Mouse (Mus musculus) stomach, embryonic 14.5 days (tissue): ENCODE data around the gene Fbxl17. TPM values are rescaled to one million over a fixed set of nuclear protein-coding genes. Genes with fewer than 3 reads are reported as not detected.

Source experiments
- ATAC-seq: fragments of 200-750 bp; cut with Nextera tagmentation; 2 replicates; pipeline ENCODE4 v1.8.0; 2017; ENCODE audit warnings: low read depth, moderate TSS enrichment; ENCODE audit not compliant: insufficient number of reproducible peaks, insufficient read depth, low FRiP score
- H3K27ac ChIP-seq: fragments of 300-500 bp; sonication (generic); 2 replicates; pipeline ENCODE4 v1.5.1; 2014; ENCODE audit warnings: mild to moderate bottlenecking, low read length, moderate library complexity, mixed read lengths
- H3K27me3 ChIP-seq: fragments of 300-500 bp; sonication (generic); 2 replicates; pipeline ENCODE4 v1.6.1; 2014; ENCODE audit warnings: low read length, control low read depth, mixed read lengths; ENCODE audit not compliant: control insufficient read depth, insufficient read depth
- H3K36me3 ChIP-seq: fragments of 300-500 bp; sonication (generic); 2 replicates; pipeline ENCODE4 v1.6.1; 2014; ENCODE audit warnings: mild to moderate bottlenecking, control low read depth, low read length, moderate library complexity, mixed read lengths; ENCODE audit not compliant: control insufficient read depth, insufficient read depth
- H3K4me1 ChIP-seq: fragments of 300-500 bp; sonication (generic); 2 replicates; pipeline ENCODE4 v1.6.1; 2014; ENCODE audit warnings: low read length, control low read depth, mixed read lengths; ENCODE audit not compliant: control insufficient read depth, insufficient read depth
- H3K4me2 ChIP-seq: fragments of 300-500 bp; sonication (generic); replicated peaks from 2 replicates; pipeline ENCODE4 v1.6.1; 2014; ENCODE audit warnings: low read depth, low read length, control low read depth
- H3K4me3 ChIP-seq: fragments of 300-500 bp; sonication (generic); 2 replicates; pipeline ENCODE4 v1.5.1; 2014; ENCODE audit warnings: low read depth, low read length, control low read depth
- H3K9ac ChIP-seq: fragments of 300-500 bp; sonication (generic); replicated peaks from 2 replicates; pipeline ENCODE4 v1.6.1; 2014; ENCODE audit warnings: low read depth, mild to moderate bottlenecking, control low read depth, low read length, moderate library complexity, mixed read lengths
- H3K9me3 ChIP-seq: fragments of 300-500 bp; sonication (generic); 2 replicates; pipeline ENCODE4 v1.6.1; 2016; ENCODE audit warnings: low read depth, low read length, control low read depth; ENCODE audit not compliant: control insufficient read depth
- WGBS: fragments of 180-500 bp; shearing (Covaris S2); extraction: QIAGEN DNeasy Blood & Tissue Kit; methylation state at CpG from one replicate; pipeline ENCODE4 v1.1.7; 2014; 5-methylcytosine and 5-hydroxymethylcytosine counted together
- polyA plus RNA-seq: library from polyadenylated mRNA; unstranded; fragments of >200 nt; fragmentation: Nextera tagmentation; extraction: Ambion mirVana; gene quantifications from 2 replicates; pipeline ENCODE4 v1.2.1, GENCODE M21; 2014

Fbxl17 gene
- polyA plus RNA-seq, result 7.5 and 9.9 TPM in 2 replicates

GRCm38 (mm10) chr17:63499636-63500155, at the start of gene Fbxl17:
TSS of gene Fbxl17 (minus strand) at chr17:63500017.
- peak; percentile 69 for ATAC-seq
- Histone ChIP-seq H3K27ac (peak within 1 kb of the TSS; percentile 98), H3K9ac (peak within 1 kb of the TSS; percentile 98), H3K36me3 (no peaks in the 10 kb centered on the region), H3K27me3 (no peaks in the 10 kb centered on the region), H3K4me2 (peak within 1 kb of the TSS; percentile 74), H3K4me3 (peak within 1 kb of the TSS; percentile 90), H3K4me1 (peaks cover 21% of the 10 kb centered on the region), H3K9me3 (no peaks in the 10 kb centered on the region)
- WGBS, result under 1% methylated on average over 65 of the region's 80 CpGs

- 88% methylated on average over 4 of the region's 4 CpGs for WGBS
- H3K4me3 ChIP-seq, result no peak overlapping the region
- H3K4me2 ChIP-seq, result no peak overlapping the region
- no peaks in the 10 kb centered on the region for H3K9me3 ChIP-seq
- no peaks in the 10 kb centered on the region for H3K27me3 ChIP-seq
- no peak overlapping the region for H3K9ac ChIP-seq
- no peak overlapping the region for H3K27ac ChIP-seq
- no peaks in the 10 kb centered on the region for H3K4me1 ChIP-seq
- H3K36me3 ChIP-seq, result no peaks in the 10 kb centered on the region
- ATAC-seq, result no peak
Measured at GRCm38 (mm10) chr17:63547465-63547864, 47.6 kb upstream of the Fbxl17 start.

DNA sequence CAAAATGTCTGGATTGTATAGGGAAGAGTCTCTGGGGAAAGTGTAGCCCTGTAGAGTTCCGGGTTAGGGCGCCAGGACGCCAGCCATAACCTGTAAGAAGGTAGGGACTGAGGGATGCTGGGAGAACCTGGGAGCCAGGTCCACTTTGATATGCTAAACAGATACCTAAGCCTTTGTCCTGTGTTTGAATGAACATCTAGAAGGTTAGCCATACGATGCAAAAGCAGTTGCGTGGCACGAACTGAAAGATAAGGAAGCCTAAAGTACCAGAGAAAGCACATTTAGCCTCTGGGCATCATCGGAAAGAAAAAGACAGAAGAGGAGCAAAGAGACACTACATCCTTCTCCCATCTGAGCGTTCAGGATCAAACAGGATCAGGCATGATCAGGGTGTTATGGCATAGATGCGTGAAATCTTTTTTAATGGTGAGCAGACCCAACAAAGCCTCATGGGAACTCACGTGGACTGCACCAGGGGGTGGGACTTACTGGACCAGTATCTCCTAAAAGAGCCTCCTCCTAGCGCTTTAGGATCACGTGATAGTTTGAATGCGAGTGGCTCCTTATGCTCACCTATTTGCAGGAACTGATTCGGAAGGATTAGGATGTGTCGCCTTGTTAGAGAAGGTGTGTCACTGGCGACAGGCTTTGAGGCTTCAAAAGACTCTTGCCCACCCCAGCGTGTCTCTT, 34.9 kb upstream of the Fbxl17 start:
- ATAC-seq, result no peak
- Histone ChIP-seq H3K4me2 (no peak overlapping the region), H3K36me3 (no peaks in the 10 kb centered on the region), H3K9me3 (no peaks in the 10 kb centered on the region), H3K9ac (no peak overlapping the region), H3K4me3 (no peak overlapping the region), H3K27ac (no peak overlapping the region), H3K27me3 (no peaks in the 10 kb centered on the region), H3K4me1 (0 out of 2 replicates have a peak, but pooled peaks cover 3% of the 10 kb centered on the region)
- 88% methylated on average over 17 of the region's 17 CpGs for WGBS

DNA sequence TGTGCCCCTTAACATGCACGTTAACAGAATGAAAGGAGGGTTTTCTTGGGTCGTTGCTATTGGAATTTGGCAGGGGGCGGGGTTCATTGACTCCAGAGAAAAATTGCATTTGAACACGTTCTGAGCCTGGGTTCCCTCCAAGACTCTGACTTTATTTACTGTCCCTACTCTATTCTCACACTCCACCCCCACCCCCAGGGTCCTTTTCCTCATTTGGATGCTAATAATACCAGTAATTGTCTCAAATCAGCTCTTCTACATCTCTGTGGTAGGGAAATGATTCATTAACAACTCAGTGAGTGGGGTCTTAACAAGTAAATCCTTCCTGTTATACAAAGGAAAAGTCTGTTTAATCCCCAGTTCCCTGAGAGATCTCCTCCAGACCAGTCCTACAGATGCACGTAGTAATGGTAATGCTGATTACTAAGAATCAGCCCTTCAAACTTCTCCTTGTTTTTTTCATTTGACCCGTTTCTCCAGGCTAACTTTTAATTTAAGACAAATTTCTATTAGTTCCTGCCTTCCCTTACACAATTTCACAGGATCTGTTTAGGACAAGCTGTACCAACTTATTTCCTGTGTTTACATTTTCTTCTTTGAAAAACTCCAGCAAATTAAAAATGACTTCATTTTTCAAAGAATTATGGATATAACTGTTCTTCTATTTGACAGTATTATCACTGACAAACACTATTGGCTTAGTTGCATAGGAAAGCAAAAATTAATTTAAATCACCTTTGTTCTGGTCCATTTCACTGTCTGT, 33.4 kb upstream of the Fbxl17 start:
- no peak overlapping the region for H3K4me2 ChIP-seq
- H3K36me3 ChIP-seq, result no peaks in the 10 kb centered on the region
- 0 out of 2 replicates have a peak, but pooled peaks cover 3% of the 10 kb centered on the region for H3K4me1 ChIP-seq
- 28% methylated on average over 6 of the region's 6 CpGs for WGBS
- H3K9me3 ChIP-seq, result no peaks in the 10 kb centered on the region
- H3K27me3 ChIP-seq, result no peaks in the 10 kb centered on the region
- H3K27ac ChIP-seq, result no peak overlapping the region
- H3K9ac ChIP-seq, result no peak overlapping the region
- no peak overlapping the region for H3K4me3 ChIP-seq
- no peak for ATAC-seq

DNA sequence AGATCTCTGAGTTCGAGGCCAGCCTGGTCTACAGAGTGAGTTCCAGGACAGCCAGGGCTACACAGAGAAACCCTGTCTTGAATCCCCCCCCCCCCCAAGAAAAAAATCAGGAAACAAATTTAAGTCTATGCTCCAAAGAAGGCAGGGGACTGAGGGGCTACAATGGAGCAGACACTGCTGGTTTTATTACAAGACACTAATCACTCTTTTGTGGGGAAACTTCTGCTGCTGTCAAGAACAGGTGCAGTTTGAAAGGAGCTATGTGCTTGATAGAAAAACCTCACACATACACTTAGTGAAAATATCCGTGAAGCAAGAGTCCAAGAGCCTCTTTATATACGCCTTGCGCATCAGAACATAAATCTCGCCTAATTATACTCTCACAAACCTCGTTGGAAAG, 29.7 kb upstream of the Fbxl17 start:
- H3K9me3 ChIP-seq, result no peaks in the 10 kb centered on the region
- no peak overlapping the region for H3K4me2 ChIP-seq
- 0 out of 2 replicates have a peak, but pooled peaks cover 3% of the 10 kb centered on the region for H3K4me1 ChIP-seq
- no peak overlapping the region for H3K4me3 ChIP-seq
- no peaks in the 10 kb centered on the region for H3K36me3 ChIP-seq
- no peak overlapping the region for H3K27ac ChIP-seq
- H3K9ac ChIP-seq, result no peak overlapping the region
- ATAC-seq, result no peak
- WGBS, result 76% methylated on average over 6 of the region's 6 CpGs
- no peaks in the 10 kb centered on the region for H3K27me3 ChIP-seq

GRCm38 (mm10) chr17:63520691-63521090, 20.9 kb upstream of the Fbxl17 start:
- Histone ChIP-seq H3K27me3 (no peaks in the 10 kb centered on the region), H3K36me3 (no peaks in the 10 kb centered on the region), H3K4me1 (no peaks in the 10 kb centered on the region), H3K9me3 (no peaks in the 10 kb centered on the region), H3K4me3 (no peak overlapping the region), H3K27ac (no peak overlapping the region), H3K4me2 (no peak overlapping the region), H3K9ac (no peak overlapping the region)
- WGBS, result 76% methylated on average over 2 of the region's 2 CpGs
- no peak for ATAC-seq

DNA sequence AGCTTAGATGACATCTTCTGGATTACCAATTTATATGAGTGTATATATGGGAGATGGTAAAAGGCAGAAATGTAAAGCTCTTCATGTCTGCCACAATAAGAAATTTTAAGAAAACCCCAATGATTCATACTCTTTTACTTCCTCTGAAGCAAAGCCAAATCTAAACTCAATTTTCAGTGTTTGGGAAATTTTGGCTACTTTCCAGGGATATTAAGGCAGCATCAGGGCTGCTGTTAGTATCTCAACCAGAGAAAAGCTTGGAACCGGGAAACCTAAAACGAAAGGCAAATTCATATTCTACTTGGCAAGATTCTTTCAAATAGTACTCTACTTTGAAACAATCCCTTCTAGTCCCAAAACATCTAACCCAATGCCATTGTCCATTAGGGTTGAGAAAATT, 10.6 kb upstream of the Fbxl17 start:
- no peak overlapping the region for H3K27ac ChIP-seq
- 41% methylated on average over 2 of the region's 2 CpGs for WGBS
- H3K36me3 ChIP-seq, result no peaks in the 10 kb centered on the region
- no peaks in the 10 kb centered on the region for H3K27me3 ChIP-seq
- H3K9me3 ChIP-seq, result no peaks in the 10 kb centered on the region
- no peak overlapping the region for H3K4me3 ChIP-seq
- H3K9ac ChIP-seq, result no peak overlapping the region
- no peak overlapping the region for H3K4me2 ChIP-seq
- no peaks in the 10 kb centered on the region for H3K4me1 ChIP-seq
- ATAC-seq, result no peak

DNA sequence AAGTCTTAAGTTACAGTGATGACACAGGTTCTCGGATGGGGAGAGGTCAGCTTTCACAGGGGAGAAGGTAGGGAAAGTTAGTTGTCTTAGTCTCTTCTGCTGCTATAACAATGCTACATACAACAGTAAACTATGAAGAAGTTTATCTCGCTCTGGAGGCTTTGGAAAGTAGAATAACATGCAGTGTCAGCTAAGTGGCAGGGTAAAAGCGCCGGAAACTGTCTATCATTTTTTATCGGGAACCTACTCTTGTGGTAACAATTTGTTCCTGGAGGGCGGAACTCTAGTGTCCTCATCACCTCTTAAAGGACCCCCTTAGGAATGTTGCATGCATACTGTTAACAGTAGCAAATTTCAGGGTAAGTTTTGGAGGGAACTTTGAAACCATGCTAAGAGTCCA, 1.3 kb upstream of the Fbxl17 start:
- Histone ChIP-seq H3K27me3 (no peaks in the 10 kb centered on the region), H3K9me3 (no peaks in the 10 kb centered on the region), H3K27ac (no peak overlapping the region), H3K36me3 (no peaks in the 10 kb centered on the region), H3K9ac (no peak overlapping the region), H3K4me3 (no peak overlapping the region), H3K4me1 (peaks cover 19% of the 10 kb centered on the region), H3K4me2 (peak overlapping the region; percentile 74)
- WGBS, result 93% methylated on average over 6 of the region's 6 CpGs
- ATAC-seq, result no peak
